Comparison of ENCODE assay signal across 11 mouse cellular contexts in the genomic region with DNA sequence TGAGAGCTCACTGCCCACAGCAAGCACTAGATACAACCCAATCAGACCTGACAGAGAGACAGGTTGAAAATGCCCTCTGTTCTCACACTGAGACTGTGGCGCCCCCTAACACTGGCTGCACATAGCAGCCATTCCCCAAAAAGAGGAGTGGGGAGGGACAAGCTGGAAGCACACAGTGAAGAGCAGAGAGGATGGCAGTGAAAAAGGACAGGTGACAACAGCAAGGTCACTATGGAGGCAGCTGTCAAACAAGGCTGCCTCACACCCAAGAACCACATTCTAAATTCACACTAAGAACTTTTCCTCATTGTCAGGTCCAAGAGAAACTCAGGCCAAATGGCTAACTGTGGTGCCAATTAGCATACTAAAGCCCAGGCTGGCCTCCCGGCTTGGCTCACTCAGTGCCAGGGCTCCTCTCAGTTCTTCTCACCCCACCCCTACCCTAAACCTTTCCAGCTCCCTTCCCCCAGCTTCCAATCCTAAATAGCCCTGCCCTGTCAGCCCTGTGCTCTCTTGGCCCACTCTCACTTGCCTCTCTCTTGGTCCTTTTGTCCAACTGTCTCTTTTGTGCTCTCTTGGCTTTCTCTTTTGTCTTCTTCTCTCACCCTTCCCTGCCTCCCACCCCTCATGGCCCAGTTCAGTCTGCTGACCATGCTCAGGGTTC.
DNase-seq lines count a peak whose midpoint lies in the region; ATAC-seq lines count a peak whose summit lies in the region.
"Had no signal": no experiment of that assay in that cellular context is flagged by ENCODE, and none has a peak within 500 bp of the region (broad histone marks: within the 10 kb centered on the region; RNA-seq: fewer than 3 reads in every experiment).

No protein-coding gene starts in this region.

- no peak overlapping the region for H3K27ac ChIP-seq in hindbrain, embryonic 14.5 days
- H3K27ac ChIP-seq in neural tube, embryonic 15.5 days (replicated peaks): no peak overlapping the region
- no peak overlapping the region for H3K27ac ChIP-seq in kidney, embryonic 16.5 days (ENCODE audit: low read length)
- H3K27ac ChIP-seq: liver, embryonic 15.5 days had no signal

- WGBS in hindbrain, embryonic 14.5 days: 29% methylated on average over 2 of the region's 2 CpGs
- WGBS in neural tube, embryonic 15.5 days: 40% methylated on average over 2 of the region's 2 CpGs
- WGBS in kidney, embryonic 16.5 days: 70% methylated on average over 2 of the region's 2 CpGs

- ATAC-seq in hindbrain, embryonic 14.5 days (ENCODE audit: low FRiP score): peak; percentile 90
- peak; percentile 82 for ATAC-seq in neural tube, embryonic 15.5 days (ENCODE audit: low FRiP score)
- ATAC-seq in kidney, embryonic 16.5 days (ENCODE audit: low FRiP score, low TSS enrichment): no peak

- no peaks in the 10 kb centered on the region for H3K27me3 ChIP-seq in hindbrain, embryonic 14.5 days (ENCODE audit: control insufficient read depth, insufficient read depth, low read length)
- no peaks in the 10 kb centered on the region for H3K27me3 ChIP-seq in neural tube, embryonic 15.5 days (replicated peaks)
- no peaks in the 10 kb centered on the region for H3K27me3 ChIP-seq in kidney, embryonic 16.5 days (ENCODE audit: insufficient read depth, low read length)
- H3K27me3 ChIP-seq: liver, embryonic 15.5 days had no signal

- peak; percentile 23 for DNase-seq in embryo, embryonic 10 days (ENCODE audit: low spot score)
- DNase-seq in embryo, embryonic 11 days: no peak
- peak; percentile 10 for DNase-seq in right cerebral cortex, postnatal 4 days
- DNase-seq in right cerebral cortex, postnatal 25 days: no peak
- DNase-seq in hindbrain, embryonic 14.5 days (ENCODE audit: low spot score): no peak
- no peak for DNase-seq in gastrocnemius, postnatal 10 days
- DNase-seq: adrenal gland, postnatal 14 days; thymus, adult 2 months had no signal

- H3K4me1 ChIP-seq in hindbrain, embryonic 14.5 days (replicated peaks; ENCODE audit: control insufficient read depth, insufficient read depth, low read length): no peaks in the 10 kb centered on the region
- H3K4me1 ChIP-seq in neural tube, embryonic 15.5 days: no peaks in the 10 kb centered on the region
- peaks cover 8% of the 10 kb centered on the region; the same call in 1 of the 2 replicates for H3K4me1 ChIP-seq in kidney, embryonic 16.5 days (ENCODE audit: insufficient read depth, low read length)

- no peaks in the 10 kb centered on the region for H3K36me3 ChIP-seq in hindbrain, embryonic 14.5 days (replicated peaks; ENCODE audit: control insufficient read depth, insufficient read depth)
- no peaks in the 10 kb centered on the region for H3K36me3 ChIP-seq in neural tube, embryonic 15.5 days
- H3K36me3 ChIP-seq in kidney, embryonic 16.5 days (ENCODE audit: insufficient read depth, low read length): 0 out of 2 replicates have a peak, but pooled peaks cover 2% of the 10 kb centered on the region

- H3K4me3 ChIP-seq in hindbrain, embryonic 14.5 days (replicated peaks; ENCODE audit: low read length): no peak overlapping the region
- no peak overlapping the region for H3K4me3 ChIP-seq in neural tube, embryonic 15.5 days (replicated peaks)
- H3K4me3 ChIP-seq in kidney, embryonic 16.5 days (ENCODE audit: low read length): no peak overlapping the region
- H3K4me3 ChIP-seq: liver, embryonic 15.5 days had no signal

- H3K9me3 ChIP-seq in hindbrain, embryonic 14.5 days (ENCODE audit: control insufficient read depth, low read length): no peaks in the 10 kb centered on the region
- H3K9me3 ChIP-seq in neural tube, embryonic 15.5 days (replicated peaks): no peaks in the 10 kb centered on the region
- no peaks in the 10 kb centered on the region for H3K9me3 ChIP-seq in kidney, embryonic 16.5 days (ENCODE audit: low read length)
- H3K9me3 ChIP-seq: liver, embryonic 15.5 days had no signal

- H3K4me2 ChIP-seq in hindbrain, embryonic 14.5 days (replicated peaks): no peak overlapping the region
- no peak overlapping the region for H3K4me2 ChIP-seq in neural tube, embryonic 15.5 days
- no peak overlapping the region for H3K4me2 ChIP-seq in kidney, embryonic 16.5 days (replicated peaks; ENCODE audit: low read depth, low read length)
- H3K4me2 ChIP-seq: liver, embryonic 15.5 days had no signal

- no peak overlapping the region for H3K9ac ChIP-seq in hindbrain, embryonic 14.5 days
- H3K9ac ChIP-seq in neural tube, embryonic 15.5 days (replicated peaks): no peak overlapping the region
- no peak overlapping the region for H3K9ac ChIP-seq in kidney, embryonic 16.5 days (replicated peaks; ENCODE audit: low read length)
- H3K9ac ChIP-seq: liver, embryonic 15.5 days had no signal

Comparison
In these comparisons a context has a peak if more than half of its experiments do, and no peak if none do; other contexts are left out.
1. DNase-seq: peak in embryo, embryonic 10 days (single experiment) and right cerebral cortex, postnatal 4 days (single experiment); none in embryo, embryonic 11 days (single experiment), right cerebral cortex, postnatal 25 days (single experiment), hindbrain, embryonic 14.5 days (single experiment) and gastrocnemius, postnatal 10 days (single experiment).